Mouse (Mus musculus) limb, embryonic 12.5 days (tissue): ENCODE results near the gene Crot. TPM values are rescaled to one million over a fixed set of nuclear protein-coding genes. Genes with fewer than 3 reads are reported as not detected.

Experiments used
- ATAC-seq: fragments of 200-750 bp; cut with Nextera tagmentation; 2 replicates; pipeline ENCODE4 v1.8.0; 2017; ENCODE audit warnings: low read depth, moderate TSS enrichment; ENCODE audit not compliant: insufficient number of reproducible peaks, insufficient read depth, low FRiP score, low TSS enrichment
- H3K27ac ChIP-seq: fragments of 300-500 bp; sonication (generic); 2 replicates; pipeline ENCODE4 v1.5.1; 2016; ENCODE audit warnings: mild to moderate bottlenecking, moderate library complexity
- H3K27me3 ChIP-seq: fragments of 300-500 bp; sonication (generic); 2 replicates; pipeline ENCODE4 v1.6.1; 2016; ENCODE audit warnings: mild to moderate bottlenecking, moderate library complexity
- H3K36me3 ChIP-seq: fragments of 300-500 bp; sonication (generic); 2 replicates; pipeline ENCODE4 v1.6.1; 2016; ENCODE audit warnings: mild to moderate bottlenecking, moderate library complexity
- H3K4me1 ChIP-seq: fragments of 300-500 bp; sonication (generic); replicated peaks from 2 replicates; pipeline ENCODE4 v1.6.1; 2016
- H3K4me2 ChIP-seq: fragments of 300-500 bp; sonication (generic); 2 replicates; pipeline ENCODE4 v1.6.1; 2016; ENCODE audit warnings: mild to moderate bottlenecking, moderate library complexity
- H3K4me3 ChIP-seq: fragments of 300-500 bp; sonication (generic); replicated peaks from 2 replicates; pipeline ENCODE4 v1.5.1; 2016; ENCODE audit warnings: mild to moderate bottlenecking
- H3K9ac ChIP-seq: fragments of 300-500 bp; sonication (generic); replicated peaks from 2 replicates; pipeline ENCODE4 v1.6.1; 2016; ENCODE audit warnings: mild to moderate bottlenecking, moderate library complexity
- H3K9me3 ChIP-seq: fragments of 300-500 bp; sonication (generic); 2 replicates; pipeline ENCODE4 v1.6.1; 2016; ENCODE audit warnings: mild to moderate bottlenecking, moderate library complexity
- WGBS: fragments of 180-500 bp; shearing (Covaris S2); methylation state at CpG from one replicate; pipeline ENCODE4 v1.1.7; 2016; 5-methylcytosine and 5-hydroxymethylcytosine counted together
- polyA plus RNA-seq: library from polyadenylated mRNA; unstranded; fragments of >200 nt; fragmentation: Nextera tagmentation; extraction: Ambion mirVana; gene quantifications from 2 replicates; pipeline ENCODE4 v1.2.1, GENCODE M21; 2016

Gene Crot
- polyA plus RNA-seq = 48.4 and 49.9 TPM in 2 replicates

DNA sequence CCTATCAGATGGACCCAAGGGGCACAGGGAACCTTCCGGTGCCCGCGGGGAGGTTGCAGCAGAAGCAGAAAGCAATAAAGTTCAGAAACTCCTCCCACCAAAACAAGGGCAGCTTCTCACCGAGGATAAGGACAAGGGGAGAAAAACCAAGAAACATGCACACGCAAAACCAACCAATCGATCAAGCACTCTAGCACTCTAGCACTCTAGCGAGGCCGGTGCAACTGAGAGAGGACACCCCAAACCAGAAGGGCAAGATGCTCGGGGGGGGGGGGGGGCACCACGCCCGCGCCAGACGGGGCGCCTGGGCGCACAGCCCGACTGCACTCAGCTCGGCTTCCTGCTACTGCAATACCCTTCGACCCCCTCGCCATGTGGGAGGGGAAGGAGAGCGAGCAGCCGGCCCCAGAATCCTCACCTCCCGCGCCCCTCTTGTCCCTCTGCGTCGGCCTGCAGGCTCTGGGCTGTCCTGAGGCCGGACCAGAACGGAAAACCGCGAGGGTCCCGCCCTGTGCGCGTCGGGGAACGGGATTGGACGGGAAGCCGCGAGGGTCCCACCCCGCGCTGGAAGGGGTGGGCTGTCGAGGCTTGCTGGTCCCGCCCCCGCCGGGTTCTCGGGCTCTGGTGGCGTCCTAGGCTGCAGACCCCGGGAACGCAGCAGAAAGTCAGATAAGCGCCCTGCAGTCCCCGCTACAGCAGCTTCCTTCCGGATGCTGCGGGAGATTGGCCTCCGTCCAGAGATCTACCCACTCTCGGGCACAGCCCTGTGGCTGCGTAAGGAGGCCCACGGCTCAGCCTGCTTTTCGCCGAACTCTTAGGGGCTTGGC is at the start of gene Crot:
Gene Crot (minus strand): TSS at position 639 of the 827 bp plus-strand sequence.
- peak within 1 kb of the TSS; percentile 93 for H3K27ac ChIP-seq
- peak within 1 kb of the TSS; percentile 72 for H3K4me3 ChIP-seq
- no peaks in the 10 kb centered on the region for H3K9me3 ChIP-seq
- H3K27me3 ChIP-seq = no peaks in the 10 kb centered on the region
- WGBS = 1% methylated on average over 47 of the region's 57 CpGs
- H3K36me3 ChIP-seq = peaks cover 11% of the 10 kb centered on the region; the same call in 1 of the 2 replicates
- H3K9ac ChIP-seq = peak within 1 kb of the TSS; percentile 86
- H3K4me1 ChIP-seq = peaks cover 8% of the 10 kb centered on the region; the same call in 1 of the 2 replicates
- ATAC-seq = peak; percentile 100
- H3K4me2 ChIP-seq = peak within 1 kb of the TSS; percentile 60

DNA sequence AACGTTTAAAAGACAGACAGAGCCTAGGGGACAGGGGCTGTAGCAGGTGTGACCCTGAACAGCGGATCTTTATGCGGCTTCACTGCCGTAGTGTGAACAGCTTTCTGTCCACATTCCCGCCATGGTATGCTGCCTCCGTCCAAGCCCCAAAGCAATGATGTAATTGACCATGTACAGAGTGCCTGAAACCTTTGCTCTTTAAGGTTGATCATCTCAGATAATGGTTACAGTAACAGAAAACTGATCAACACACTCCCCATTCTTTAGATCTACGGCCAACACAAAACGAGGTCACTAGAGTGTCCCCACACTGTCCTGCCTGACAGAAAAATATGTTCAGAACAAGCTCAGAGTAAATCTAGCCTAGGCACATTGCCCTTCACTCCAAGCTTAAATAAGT is 48.8 kb upstream of the Crot start:
- no peak overlapping the region for H3K4me2 ChIP-seq
- H3K4me3 ChIP-seq = no peak overlapping the region
- no peaks in the 10 kb centered on the region for H3K27me3 ChIP-seq
- no peaks in the 10 kb centered on the region for H3K4me1 ChIP-seq
- H3K27ac ChIP-seq = no peak overlapping the region
- no peak for ATAC-seq
- whole genome bisulfite sequencing = 74% methylated on average over 8 of the region's 8 CpGs
- no peaks in the 10 kb centered on the region for H3K36me3 ChIP-seq
- H3K9ac ChIP-seq = no peak overlapping the region
- no peaks in the 10 kb centered on the region for H3K9me3 ChIP-seq

- H3K9ac ChIP-seq = no peak overlapping the region
- 23% methylated on average over 2 of the region's 2 CpGs for WGBS
- H3K4me3 ChIP-seq = no peak overlapping the region
- no peak overlapping the region for H3K27ac ChIP-seq
- H3K9me3 ChIP-seq = no peaks in the 10 kb centered on the region
- ATAC-seq = no peak
- no peaks in the 10 kb centered on the region for H3K27me3 ChIP-seq
- H3K36me3 ChIP-seq = no peaks in the 10 kb centered on the region
- H3K4me1 ChIP-seq = no peaks in the 10 kb centered on the region
- no peak overlapping the region for H3K4me2 ChIP-seq
Observed at GRCm38 (mm10) chr5:9044821-9045220, 47.7 kb upstream of the Crot start.

GRCm38 (mm10) chr5:9043582-9044267 is 46.6 kb upstream of the Crot start:
- H3K4me1 ChIP-seq = no peaks in the 10 kb centered on the region
- H3K27me3 ChIP-seq = no peaks in the 10 kb centered on the region
- WGBS = 72% methylated on average over 8 of the region's 8 CpGs
- H3K9ac ChIP-seq = no peak overlapping the region
- no peak for ATAC-seq
- no peaks in the 10 kb centered on the region for H3K9me3 ChIP-seq
- H3K4me2 ChIP-seq = no peak overlapping the region
- H3K27ac ChIP-seq = no peak overlapping the region
- H3K4me3 ChIP-seq = no peak overlapping the region
- H3K36me3 ChIP-seq = no peaks in the 10 kb centered on the region

DNA sequence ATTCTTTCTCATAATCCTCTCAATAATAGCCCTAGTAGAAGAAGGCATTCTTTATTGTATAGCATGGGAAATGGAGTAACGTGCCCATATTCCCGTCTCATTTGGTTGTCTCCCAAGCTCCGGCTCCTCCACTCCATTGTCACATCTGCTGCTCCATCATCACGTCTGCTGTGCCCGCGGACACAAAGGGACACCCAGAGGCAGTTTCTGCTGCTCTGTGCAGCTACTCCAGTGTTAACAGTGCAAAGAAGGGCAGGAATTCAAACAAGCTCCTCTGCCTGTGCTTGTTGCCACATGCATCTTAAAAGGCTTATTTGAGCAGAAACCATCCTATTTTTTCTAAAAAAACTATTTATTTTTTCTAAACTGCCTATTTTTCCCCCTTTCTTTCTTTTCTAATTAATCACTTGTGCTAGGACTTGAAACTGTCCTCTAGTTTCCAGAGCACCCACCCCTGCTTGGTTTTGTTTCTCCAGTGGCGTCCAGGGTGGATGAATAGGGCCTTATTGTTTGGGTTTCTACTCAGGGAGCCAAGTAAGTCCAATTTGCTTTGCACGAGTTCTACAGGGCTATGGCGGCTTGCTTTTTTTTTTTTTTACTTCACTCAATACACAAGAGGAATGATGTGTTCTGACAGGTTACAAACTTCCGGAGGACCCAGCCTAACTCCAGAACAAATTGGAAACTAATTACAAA is 45.7 kb upstream of the Crot start:
- H3K36me3 ChIP-seq = no peaks in the 10 kb centered on the region
- H3K4me2 ChIP-seq = no peak overlapping the region
- H3K9me3 ChIP-seq = no peaks in the 10 kb centered on the region
- no peaks in the 10 kb centered on the region for H3K4me1 ChIP-seq
- ATAC-seq = no peak
- no peaks in the 10 kb centered on the region for H3K27me3 ChIP-seq
- 70% methylated on average over 10 of the region's 10 CpGs for WGBS
- no peak overlapping the region for H3K27ac ChIP-seq
- no peak overlapping the region for H3K4me3 ChIP-seq
- H3K9ac ChIP-seq = no peak overlapping the region

- no peak overlapping the region for H3K4me2 ChIP-seq
- no peaks in the 10 kb centered on the region for H3K36me3 ChIP-seq
- H3K4me1 ChIP-seq = no peaks in the 10 kb centered on the region
- no peak overlapping the region for H3K9ac ChIP-seq
- H3K4me3 ChIP-seq = no peak overlapping the region
- no peaks in the 10 kb centered on the region for H3K9me3 ChIP-seq
- no peak overlapping the region for H3K27ac ChIP-seq
- 80% methylated on average over 3 of the region's 3 CpGs for WGBS
- no peak for ATAC-seq
- no peaks in the 10 kb centered on the region for H3K27me3 ChIP-seq
Observed at GRCm38 (mm10) chr5:9040665-9041215, 43.6 kb upstream of the Crot start.

DNA sequence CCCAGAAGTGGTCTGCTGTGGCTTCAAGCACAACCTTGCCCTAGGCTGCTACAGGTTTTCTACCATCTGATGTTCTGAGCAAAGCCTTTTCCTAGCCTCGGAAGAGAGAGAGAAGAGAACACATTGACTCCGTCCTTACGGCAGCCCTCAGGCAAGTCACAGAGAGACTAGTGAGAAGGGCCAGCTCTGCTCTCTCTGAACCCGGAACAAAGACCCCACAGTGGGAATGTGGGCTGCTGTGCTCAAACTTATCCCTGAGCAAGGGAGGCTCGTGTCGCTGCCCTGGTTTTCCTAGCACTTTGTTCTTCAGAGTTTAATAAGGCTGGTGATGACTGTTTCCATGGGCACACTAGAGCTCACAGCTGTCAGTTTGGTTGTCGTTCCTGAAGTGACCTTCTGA is 42.9 kb upstream of the Crot start:
- Histone ChIP-seq H3K4me3 (no peak overlapping the region), H3K36me3 (no peaks in the 10 kb centered on the region)
- 79% methylated on average over 7 of the region's 7 CpGs for WGBS

DNA sequence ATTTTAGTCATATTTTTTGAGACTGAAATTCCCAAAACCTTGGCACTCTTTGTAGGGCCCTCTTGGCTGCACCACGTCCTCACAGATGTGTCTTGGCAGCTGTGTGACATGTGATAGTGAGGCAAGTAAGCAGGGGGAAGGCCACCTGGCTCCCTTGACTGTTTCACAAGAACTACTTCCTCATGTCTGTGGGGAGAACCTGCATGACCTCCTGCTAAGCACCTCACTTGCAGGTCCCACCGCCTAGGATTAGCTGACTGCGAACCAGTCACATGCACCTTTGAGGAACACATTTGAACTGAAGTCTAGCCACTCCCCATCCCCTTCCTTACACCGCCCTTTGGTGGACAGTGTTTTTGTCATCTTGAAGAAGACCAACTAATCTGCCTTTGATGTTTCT is 40.2 kb upstream of the Crot start:
- no peaks in the 10 kb centered on the region for H3K27me3 ChIP-seq
- no peak for ATAC-seq
- H3K9ac ChIP-seq = no peak overlapping the region
- H3K27ac ChIP-seq = no peak overlapping the region
- H3K4me1 ChIP-seq = no peaks in the 10 kb centered on the region
- no peak overlapping the region for H3K4me3 ChIP-seq
- WGBS = 76% methylated on average over 4 of the region's 4 CpGs
- H3K4me2 ChIP-seq = no peak overlapping the region
- no peaks in the 10 kb centered on the region for H3K9me3 ChIP-seq
- H3K36me3 ChIP-seq = no peaks in the 10 kb centered on the region

More for the DNA sequence above, 42.9 kb upstream of the Crot start:
- no peak for ATAC-seq
- Histone ChIP-seq H3K9ac (no peak overlapping the region), H3K4me1 (no peaks in the 10 kb centered on the region), H3K4me2 (no peak overlapping the region), H3K27ac (no peak overlapping the region), H3K27me3 (no peaks in the 10 kb centered on the region), H3K9me3 (no peaks in the 10 kb centered on the region)

DNA sequence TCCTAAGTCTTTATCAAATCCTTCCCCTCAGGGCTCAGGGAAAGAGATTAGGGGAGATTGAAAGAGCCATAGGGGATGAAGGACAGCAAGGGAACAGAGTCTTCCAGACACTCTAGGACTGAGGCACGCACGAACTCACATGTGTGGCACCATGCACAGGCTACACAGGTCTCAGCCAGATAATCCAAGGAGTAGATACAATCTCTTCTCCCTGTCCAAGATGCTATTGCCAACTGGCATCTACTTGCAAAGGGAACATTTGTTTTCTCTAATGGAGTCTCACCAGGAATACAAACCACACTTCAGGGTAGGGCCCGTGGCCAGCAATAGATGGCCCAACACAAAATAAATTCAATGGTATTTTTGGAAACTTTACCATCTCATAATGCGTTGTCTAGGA is 38.3 kb upstream of the Crot start:
- no peak overlapping the region for H3K4me3 ChIP-seq
- H3K4me2 ChIP-seq = no peak overlapping the region
- no peak for ATAC-seq
- no peaks in the 10 kb centered on the region for H3K4me1 ChIP-seq
- no peaks in the 10 kb centered on the region for H3K36me3 ChIP-seq
- no peaks in the 10 kb centered on the region for H3K27me3 ChIP-seq
- 89% methylated on average over 4 of the region's 4 CpGs for WGBS
- H3K9me3 ChIP-seq = no peaks in the 10 kb centered on the region
- H3K9ac ChIP-seq = no peak overlapping the region
- H3K27ac ChIP-seq = no peak overlapping the region

- 92% methylated on average over 9 of the region's 9 CpGs for WGBS
- no peak for ATAC-seq
- no peak overlapping the region for H3K27ac ChIP-seq
- no peaks in the 10 kb centered on the region for H3K36me3 ChIP-seq
- H3K9me3 ChIP-seq = no peaks in the 10 kb centered on the region
- no peak overlapping the region for H3K4me2 ChIP-seq
- H3K4me3 ChIP-seq = no peak overlapping the region
- no peaks in the 10 kb centered on the region for H3K27me3 ChIP-seq
- no peaks in the 10 kb centered on the region for H3K4me1 ChIP-seq
- no peak overlapping the region for H3K9ac ChIP-seq
Observed at GRCm38 (mm10) chr5:9034535-9034934, 37.4 kb upstream of the Crot start.

DNA sequence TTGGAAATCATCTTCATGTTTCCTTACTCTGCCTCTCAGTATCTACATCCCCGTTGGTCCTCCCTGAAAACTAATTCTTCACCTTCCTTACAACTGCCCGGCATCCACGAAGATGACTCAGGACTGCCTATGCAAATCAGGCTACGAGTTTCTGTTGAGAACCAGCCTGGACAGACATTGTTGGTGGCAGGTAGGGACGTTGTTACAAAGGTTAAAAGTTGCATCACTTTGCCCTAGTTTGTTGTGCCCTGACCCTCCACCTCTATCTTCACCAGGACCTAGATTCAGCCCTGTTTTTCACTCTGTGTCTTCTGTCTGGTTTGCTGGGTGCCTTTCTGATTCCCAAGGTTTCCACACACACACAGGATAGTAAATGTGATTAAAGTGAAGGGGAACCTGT is 36.7 kb upstream of the Crot start:
- Histone ChIP-seq H3K27ac (no peak overlapping the region), H3K9me3 (no peaks in the 10 kb centered on the region), H3K4me2 (no peak overlapping the region), H3K9ac (no peak overlapping the region), H3K36me3 (no peaks in the 10 kb centered on the region), H3K4me1 (no peaks in the 10 kb centered on the region), H3K4me3 (no peak overlapping the region), H3K27me3 (no peaks in the 10 kb centered on the region)
- WGBS = 87% methylated on average over 5 of the region's 5 CpGs
- no peak for ATAC-seq
